Mouse (Mus musculus) E14TG2a.4 (cell line): ENCODE results near the gene Fbxl21.

Experiments
- CTCF ChIP-seq: conservative IDR thresholded peaks from 2 replicates; pipeline ENCODE4 v1.5.1; 2014; ENCODE audit warnings: low read length
- NANOG ChIP-seq: IDR thresholded peaks from 2 replicates; pipeline ENCODE4 v1.6.1; 2014; ENCODE audit warnings: borderline replicate concordance, low read length, mixed read lengths

GRCm38 (mm10) chr13:56476790-56477189 lies 45.5 kb upstream of the Fbxl21 start:
- TF ChIP-seq CTCF (no peak), NANOG (no peak)
